Mouse (Mus musculus) testis, adult 2 months (tissue): ENCODE results near the gene Trak2.

Experiments
- CTCF ChIP-seq: fragments of 200-500 bp; IDR thresholded peaks from 2 replicates; pipeline ENCODE4 v1.5.1; 2012; ENCODE audit warnings: low read depth, mild to moderate bottlenecking, inconsistent platforms, low read length, moderate library complexity; ENCODE audit not compliant: control insufficient read depth, insufficient read depth, insufficient replicate concordance
- POLR2A ChIP-seq: fragments of 200-500 bp; IDR thresholded peaks from 2 replicates; pipeline ENCODE4 v1.6.1; 2012; ENCODE audit warnings: low read depth, mild to moderate bottlenecking, inconsistent platforms, low read length, moderate library complexity; ENCODE audit not compliant: control insufficient read depth

DNA sequence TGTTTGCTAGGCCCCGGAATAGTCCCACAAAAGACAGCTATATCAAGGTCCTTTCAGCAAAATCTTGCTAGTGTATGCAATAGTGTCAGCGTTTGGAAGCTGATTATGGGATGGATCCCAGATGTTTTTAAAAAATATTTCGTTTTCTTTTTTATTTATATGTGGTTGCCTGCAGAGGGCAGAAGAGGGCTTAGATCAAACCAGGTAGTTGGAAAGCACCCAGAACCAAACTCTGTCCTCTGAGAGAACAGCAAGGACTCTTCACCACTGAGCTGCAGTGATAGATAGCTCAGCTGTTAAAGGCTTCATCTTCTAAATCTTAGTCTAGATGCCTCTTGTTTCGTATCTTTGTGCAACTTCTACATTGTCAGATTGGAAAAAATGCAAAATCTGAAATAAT lies 36.0 kb upstream of the Trak2 start:
- TF ChIP-seq CTCF (no peak), POLR2A (no peak)
